Mouse (Mus musculus) mature B cell (primary cell): ENCODE data around the gene Gjd3.
"Not testable (repeated sequence)": the region's sequence is repeated elsewhere in the genome, so short reads cannot be mapped to it uniquely, and the experiment has no call there.

Experiments used
- in situ Hi-C: fragments of 300-500 bp; cut with MboI; formaldehyde crosslinking; loops from 2 replicates; pipeline ENCODE4 v1.14.3; 2019

The Gjd3 gene

DNA sequence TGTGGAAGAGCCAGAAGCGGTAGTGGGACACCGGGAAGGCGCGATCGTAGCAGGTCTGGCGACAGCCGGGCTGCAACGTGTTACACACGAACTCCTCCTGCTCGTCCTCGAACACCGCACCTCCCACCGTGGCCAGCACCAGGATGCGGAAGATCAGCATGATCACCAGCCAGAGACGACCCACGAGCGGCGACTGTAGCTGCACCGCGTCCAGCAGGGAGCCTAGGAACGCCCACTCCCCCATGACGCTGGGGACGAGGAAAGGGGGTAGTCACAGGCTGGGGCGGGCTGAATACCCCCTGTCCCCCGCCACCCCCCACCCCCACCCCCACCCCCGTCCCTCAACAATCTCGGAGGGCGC is at the start of gene Gjd3:
Gjd3 (minus strand) TSS at position 244 of the 361 bp plus-strand sequence.
- in situ Hi-C loops: no loop called here

DNA sequence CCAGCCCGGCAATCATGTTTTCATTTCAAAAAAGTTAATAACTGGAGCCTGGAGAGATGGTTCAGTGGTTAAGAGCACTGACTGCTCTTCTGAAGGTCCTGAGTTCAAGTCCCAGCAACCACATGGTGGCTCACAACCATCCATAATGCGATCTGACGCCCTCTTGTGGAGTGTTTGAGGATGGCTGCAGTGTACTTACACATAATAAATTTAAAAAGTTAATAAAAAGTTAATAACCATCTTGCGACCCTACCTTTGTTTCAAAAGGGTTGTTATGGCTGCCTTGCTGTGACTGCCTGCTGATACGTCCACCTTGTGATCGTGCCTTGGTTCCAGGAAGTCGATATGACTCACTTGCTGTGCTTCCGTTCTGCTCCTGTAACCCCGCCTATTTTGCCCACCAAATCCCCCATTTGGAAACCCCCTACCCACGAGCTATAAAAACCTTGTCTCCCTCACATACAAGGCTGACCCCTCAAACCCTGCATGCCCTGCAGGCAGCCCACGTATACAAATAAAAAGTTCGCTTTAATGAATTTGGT is 44.2 kb upstream of the Gjd3 start:
- in situ Hi-C loops: no loop called here

DNA sequence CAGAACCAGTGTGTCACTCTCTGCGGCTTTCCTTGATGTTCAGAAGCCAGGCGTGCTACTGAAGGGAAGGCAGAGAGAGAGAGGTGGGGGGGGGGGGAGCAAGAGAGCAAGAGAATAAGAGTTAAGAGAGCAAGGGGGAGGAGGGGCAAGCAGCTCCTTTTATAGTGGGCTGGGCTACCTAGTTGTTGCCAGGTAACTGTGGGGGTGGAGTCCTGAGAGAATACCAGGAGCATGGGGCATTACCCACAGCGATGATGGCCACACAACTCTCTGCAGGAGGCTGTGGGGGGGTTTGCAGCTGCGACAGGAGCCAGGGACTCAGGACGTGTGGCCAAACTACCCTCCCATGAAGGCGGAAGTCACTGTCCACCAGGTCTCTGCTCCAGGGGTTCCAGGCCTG is 43.1 kb upstream of the Gjd3 start:
- in situ Hi-C loops: no loop called here

DNA sequence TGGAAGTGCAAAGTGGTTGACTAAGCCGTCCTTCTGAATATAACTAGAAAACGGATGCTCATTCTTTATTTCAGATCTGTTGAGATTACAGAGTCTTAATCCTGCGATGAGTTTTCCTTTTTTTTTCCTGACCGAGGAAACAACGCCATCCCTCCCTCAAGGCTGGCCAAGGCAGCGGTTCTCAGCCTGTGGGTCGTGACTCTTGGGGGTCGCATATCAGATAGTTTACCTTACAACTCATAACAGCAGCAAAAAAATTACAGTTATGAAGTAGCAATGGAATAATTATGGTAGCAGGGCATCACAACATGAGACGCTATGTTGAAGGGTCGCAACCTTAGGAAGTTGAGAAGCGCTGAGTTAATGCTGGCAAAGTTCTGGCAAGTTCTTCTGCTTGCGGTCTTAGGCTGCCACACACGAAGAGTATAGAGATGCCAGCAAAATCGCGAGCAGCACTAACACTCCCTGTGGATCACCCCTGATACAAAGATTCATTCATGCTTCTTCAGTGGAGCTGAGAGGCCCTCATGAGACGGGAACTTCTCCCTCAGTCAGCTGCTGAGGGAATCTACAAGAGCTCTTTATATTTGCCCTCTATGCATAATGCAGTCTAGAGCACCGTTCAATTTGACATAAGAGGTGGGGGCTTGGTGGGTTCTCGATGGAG is 41.8 kb upstream of the Gjd3 start:
- in situ Hi-C loops: no loop called here

DNA sequence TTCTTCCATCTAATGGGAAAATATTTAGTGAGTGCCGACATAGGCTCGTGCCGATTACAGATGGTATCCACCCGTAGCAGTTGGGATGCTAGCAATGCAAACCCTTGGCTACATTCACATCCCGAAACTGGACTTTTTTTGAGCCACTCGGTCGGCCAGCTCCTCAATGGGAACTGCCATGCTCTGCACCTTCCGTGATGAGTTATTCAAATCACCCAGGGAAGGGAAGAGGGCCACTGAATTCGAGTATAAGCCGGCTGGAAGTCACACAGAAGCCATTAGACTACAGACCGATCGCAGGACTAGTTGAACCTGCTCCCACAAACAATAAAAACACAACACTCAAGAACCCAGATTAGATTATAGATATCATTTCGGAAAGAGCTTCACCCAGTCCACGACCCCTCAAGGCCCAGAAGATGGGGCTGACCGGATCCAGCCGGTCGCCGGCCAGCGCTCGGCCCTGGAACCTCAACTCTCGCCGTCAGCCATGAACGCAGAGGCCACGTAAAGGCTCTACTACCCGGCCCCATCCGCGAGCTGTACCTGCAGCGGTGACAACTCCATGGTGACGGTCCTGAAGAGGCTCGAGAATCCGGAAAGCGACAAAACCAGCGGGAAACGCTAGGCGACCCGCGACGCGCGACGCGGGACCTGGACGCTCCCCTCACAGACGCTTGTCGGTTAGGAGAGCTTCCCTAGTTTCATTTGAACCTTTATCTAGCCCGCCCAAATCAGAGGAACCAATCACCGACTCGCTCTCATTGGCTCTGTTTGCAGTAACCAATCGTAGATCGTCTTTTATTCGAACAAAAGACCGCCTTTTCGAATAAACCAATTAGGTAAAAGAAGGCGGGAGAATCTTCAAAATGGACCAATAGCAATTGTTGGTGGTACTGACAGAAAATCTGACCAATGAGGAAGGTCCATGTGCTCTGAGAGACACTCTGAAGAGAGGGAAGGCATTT is 41.0 kb upstream of the Gjd3 start, which contains the start of gene Top2a:
Top2a (minus strand) TSS at position 690 of the 968 bp plus-strand sequence.
- in situ Hi-C loops: no loop called here

DNA sequence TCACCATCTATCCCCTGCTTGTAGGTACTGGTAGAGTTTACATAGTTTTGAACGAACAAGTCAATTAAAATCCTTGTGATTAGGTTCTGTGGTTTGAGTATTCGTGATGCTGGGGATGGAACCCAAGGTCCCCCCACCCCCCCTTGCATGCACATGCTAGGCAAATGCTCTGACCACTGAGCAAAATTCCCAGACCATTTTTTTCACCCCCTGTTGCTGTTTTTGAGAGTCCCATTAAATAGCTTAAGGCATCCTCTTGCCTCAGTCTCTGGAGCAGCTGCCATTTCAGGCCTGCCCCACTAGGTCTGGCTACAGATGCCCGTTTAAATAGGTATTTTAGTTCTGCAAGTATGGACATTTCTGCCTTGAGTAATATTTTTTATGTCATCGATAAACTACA is 40.3 kb upstream of the Gjd3 start:
- in situ Hi-C loops: no loop called here

DNA sequence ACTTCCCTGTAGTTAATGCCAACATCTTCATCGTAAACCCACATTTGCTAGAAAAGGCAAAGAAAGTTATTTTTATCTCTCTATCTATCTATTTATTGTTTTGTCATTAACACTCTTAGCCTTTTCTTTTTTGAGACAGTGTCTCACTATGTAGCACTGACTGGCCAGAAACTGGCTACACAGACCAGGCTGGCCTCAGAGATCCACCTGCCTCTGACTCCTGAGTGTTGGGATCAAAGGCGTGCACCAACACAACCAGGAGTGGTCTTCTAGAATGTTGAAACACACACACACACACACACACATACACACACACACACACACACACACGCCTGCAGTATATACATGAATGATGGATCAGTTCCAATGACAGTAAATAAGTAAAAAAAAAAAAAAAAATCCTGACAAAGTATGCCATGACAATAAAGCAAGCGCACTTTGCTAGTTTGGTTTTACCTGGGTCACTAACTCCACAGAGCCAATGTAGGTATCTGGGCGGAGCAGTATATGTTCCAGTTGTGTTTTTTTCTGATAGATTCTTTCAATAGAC is 39.6 kb upstream of the Gjd3 start:
- in situ Hi-C loops: no loop called here

DNA sequence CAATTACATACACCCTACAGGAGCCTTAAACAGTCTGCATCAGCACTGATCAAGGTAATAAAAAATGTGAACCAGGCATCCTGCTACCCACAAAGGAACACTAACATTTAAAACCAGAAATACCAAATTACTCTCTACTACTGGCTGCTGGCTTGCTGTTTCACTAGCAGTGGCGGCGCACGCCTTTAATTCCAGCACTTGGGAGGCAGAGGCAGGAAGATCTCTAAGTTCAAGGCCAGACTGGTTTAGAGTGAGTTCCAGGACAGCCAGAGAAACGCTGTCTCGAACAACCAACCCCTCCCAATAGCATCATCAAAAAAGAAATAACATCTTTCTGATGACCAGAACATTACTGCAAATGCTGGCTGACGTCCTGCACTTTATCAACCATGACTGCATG is 37.0 kb upstream of the Gjd3 start:
- in situ Hi-C loops: no loop called here

DNA sequence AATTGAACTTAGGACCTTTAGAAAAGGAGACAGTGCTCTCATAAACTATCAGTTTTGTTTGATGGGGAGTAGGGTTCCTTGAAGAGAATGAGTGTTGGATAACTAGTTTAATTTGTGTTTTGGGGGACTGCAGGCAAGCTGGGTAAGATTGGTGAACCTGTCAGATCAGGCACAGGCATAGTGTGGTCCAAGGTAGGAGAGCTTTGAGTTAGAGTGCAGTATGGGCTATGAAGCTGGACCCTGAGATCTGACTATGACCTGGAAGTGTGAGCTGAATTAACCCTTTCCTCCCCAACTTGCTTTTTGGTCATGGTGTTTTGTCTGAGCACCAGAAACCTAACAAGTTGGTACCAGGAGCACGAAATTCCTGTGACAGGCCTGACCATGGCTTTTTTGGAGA is 31.0 kb upstream of the Gjd3 start:
- in situ Hi-C loops: no loop called here

DNA sequence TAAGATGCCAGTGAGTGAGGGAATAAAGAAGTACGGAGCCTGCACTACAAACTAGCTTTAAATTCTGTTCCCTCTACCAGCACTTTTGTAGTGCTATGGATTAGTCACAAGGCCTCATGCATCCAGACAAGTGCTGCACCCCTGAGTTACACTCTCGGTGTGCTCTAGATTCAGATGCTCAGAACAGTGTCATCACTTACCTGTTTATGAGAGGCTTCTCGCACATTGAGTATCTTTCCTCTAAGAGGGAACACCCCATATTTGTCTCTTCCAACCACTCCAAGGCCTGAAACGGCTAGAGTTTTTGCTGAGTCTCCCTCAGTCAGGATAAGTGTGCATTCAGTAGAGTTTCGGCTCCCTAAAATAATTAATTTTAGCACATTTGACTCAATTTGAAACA is 27.9 kb upstream of the Gjd3 start:
- in situ Hi-C loops: no loop called here

DNA sequence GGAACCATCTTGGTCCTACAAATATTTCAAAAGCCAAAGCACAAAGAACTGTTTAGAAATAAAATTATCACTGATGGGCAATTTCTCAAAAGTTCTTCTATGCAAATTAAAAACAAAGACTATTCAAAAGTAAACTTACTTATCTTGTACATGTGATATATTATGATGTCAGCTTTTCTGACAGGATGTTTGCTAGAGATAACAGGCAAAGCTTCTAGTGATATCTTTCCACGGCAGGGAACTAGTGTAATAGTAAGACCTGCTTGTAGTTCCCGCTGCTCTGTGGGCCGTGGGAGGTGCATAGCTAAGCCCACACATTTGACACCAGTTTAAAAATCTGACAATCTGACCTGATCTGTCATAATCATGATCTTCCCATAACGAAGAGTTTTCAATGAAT is 27.3 kb upstream of the Gjd3 start:
- in situ Hi-C loops: no loop called here

DNA sequence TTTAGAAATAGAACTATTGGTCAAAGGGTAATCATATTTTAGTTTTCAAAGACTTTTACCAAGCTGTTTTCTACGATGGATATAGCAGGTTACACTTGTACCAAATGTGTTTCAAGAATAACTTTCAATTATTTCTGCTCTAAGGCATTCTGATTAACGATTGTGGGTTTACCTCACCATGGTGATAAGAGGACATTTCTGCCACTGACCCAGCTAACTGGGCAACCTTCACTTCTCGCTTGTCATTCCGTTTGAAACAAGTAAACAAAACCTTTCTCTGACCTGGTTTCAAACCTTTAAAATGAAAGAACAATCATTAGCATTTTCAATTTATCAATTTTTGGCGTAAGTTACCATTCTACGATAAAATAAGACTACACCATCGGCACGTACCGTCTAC is 24.0 kb upstream of the Gjd3 start:
- in situ Hi-C loops: no loop called here

DNA sequence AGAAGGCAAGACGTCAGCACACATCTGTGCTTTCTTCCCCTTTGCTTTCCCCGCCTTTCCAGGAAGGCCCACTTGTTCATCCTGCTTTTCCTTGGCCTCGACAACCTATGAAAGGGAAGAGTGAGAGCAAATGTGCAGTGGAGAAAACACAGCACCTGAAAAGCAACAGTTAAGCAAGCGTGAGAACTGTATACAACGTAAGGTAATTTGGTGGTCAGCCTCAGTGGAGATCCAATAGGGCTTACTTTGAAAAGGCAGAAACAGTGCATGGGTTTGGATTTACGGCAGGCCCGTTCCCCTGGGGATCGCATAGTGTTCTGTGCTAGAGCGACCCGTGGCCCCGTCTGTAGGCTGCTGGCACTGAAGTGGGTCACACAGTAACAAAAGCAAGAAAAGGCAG is 16.4 kb upstream of the Gjd3 start:
- in situ Hi-C loops: no loop called here

DNA sequence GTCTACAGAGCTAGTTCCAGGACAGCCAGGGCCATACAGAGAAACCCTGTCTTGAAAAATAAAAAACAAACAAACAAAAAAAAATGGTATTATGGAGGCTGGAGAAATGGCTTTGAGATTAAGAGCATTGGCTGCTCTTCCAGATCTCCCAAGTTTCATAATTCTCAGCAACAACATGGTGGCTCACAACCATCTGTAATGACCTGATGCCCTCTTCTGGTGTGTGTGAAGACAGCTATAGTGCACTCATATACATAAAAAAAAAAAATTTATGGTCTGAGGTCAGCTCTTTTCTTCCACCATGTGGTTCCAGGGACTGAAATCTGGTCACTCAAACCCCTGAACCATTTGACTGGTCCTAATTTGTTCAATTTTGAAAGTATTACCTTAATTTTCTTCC is 16.0 kb upstream of the Gjd3 start:
- in situ Hi-C loops: no loop called here

DNA sequence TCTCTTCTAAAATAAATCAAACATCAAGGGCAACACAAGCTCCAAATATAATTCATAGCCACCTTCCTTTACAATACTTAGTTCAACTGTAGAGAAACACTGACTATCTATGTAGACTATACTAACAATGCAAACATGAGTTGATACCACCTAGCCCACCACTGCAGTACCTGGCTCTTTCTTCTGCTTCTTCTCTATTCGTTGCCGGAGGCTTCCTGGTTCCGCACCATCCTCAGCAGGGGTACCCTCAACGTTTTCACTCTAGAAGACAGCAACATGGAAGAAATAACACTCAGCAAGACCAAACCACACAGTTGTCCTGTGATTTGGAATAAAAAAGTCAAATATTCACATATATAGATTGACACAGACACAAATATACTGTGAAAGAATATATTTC is 14.8 kb upstream of the Gjd3 start:
- in situ Hi-C loops: no loop called here

DNA sequence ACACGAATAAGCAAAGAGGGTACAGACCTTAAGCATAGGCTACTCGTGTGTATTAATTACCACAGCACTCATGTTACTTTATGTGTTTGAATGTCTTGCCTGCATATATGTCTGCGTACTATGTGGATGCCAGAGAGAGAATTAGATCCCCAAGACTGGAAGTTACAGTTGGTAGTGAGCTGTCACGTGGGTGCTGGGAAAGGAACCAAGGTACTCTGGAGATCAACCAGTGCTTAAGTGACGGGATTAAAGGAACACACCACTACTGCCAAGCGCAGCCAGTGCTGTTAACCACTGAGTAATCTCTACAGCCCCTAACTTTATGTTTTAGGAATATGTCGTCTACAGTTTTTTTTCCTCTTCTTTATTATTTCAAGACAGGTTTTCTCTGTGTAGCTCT is 13.2 kb upstream of the Gjd3 start:
- in situ Hi-C loops: no loop called here

DNA sequence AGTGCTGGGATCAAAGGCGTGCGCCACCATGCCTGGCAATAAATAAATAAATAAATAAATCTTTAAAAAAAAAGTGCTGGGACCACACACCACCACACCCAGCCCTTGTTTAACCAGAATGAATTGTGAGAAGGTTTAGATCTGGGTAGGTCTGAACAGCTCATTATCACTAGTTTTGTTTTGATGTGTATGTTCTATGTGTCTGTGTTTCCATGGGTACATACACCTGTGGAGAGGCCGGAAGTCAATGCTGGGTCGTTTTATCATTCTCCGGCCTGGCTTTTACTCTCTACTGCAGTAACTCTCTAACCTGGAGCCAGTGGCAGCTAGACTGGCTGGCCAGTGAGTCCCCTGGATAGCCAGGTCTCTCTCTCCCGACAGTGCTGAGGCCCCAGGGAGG is 8.1 kb upstream of the Gjd3 start:
- in situ Hi-C loops: no loop called here

DNA sequence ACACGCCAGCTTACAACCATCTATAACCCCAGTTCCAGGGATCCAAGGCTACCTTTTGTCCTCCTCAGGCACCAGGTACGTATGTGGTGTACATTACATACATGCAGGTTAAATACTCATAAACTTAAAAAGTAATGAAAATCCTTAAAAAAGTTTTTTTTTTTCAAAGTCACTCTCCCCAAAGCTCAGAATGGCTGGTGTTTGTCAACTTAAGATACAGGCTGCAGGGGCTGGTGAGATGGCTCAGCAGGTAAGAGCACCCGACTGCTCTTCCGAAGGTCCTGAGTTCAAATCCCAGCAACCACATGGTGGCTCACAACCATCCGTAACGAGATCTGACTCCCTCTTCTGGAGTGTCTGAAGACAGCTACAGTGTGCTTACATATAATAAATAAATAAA is 5.4 kb upstream of the Gjd3 start:
- in situ Hi-C loops: not testable (repeated sequence)

DNA sequence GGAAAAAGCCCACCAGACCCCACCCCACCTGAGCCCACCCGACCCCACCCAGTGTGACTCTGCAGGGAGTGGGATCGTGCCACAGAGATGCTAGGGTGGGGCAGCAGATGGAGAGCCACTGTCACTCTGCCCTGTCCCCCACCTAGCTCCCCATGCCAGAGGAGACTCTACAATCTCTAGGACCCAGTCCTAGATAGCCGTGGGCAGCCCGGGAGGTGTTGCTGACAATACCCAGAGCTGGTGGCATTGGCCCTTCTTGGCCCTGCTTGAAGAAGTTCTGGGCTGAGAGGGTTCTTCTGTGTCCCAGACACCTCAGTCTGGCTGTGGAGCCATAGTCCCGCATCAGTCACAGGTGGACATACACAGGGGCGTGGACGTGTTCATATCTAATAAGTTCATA is 2.7 kb upstream of the Gjd3 start:
- in situ Hi-C loops: no loop called here

DNA sequence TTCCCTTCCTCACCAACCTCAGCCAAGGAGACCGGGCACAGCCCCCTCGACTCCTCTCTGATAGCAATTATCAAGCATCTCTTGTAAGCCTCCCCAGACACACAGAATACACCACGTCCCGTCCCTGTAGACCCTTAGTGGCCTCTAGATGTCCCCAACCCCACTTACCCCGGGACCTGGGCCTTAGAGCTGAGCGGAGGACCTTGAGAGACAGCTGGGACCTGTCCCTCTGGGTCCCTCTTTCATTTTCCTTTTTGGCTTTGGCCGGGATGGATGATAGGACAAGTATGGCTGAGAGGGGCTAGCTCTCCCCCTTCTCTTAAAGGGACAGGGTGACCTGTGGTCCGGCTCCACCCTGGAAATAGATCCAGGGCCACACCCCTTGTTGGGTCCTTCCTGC is 735 bp upstream of the Gjd3 start:
- in situ Hi-C loops: no loop called here

DNA sequence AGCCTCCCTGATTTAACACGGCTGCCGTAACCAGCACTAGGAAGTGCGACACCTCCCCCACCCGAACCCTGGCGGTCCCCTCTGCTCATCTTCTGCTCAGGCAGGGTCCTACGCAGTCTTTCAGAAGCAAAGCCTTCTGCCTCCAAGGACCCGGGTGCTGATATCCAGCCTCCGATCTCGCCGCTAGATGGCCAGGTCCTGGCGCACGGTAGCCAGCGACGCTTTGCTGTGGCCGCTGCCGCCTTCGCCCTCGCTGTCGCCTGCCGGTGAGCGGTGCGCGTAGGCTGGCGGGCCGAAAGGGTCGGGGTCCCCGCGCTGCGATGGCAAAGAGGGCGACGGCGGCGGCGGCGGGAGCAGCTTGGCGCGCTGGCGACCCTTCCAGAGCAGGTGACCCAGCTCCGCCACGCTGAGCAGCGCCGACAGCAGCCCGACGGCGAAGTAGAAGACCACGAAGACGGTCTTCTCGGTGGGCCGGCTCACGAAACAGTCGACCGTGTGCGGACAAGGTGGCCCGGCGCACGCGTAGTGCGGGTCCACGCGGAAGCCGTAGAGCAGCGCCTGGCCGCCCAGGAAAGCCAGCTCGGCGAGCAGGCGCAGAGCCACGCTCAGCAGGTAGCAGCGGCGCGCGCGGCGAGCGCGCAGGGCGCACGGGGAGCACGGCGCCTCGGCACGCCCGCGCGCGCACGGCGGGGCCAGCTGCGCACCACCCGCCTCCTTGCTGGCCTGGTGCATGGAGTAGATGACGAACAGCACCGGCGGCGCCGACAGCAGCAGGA is 631 bp downstream of the Gjd3 start:
- in situ Hi-C loops: no loop called here
